Mouse (Mus musculus): ENCODE measurements around the gene Trim10. TPM values are rescaled to one million over a fixed set of nuclear protein-coding genes. Genes with fewer than 3 reads are reported as not detected.
"Not testable (repeated sequence)": the region's sequence is repeated elsewhere in the genome, so short reads cannot be mapped to it uniquely, and the experiment has no call there.

The Trim10 gene
- polyA plus RNA-seq, 1 experiment from 2014 or later: 295 TPM

DNA sequence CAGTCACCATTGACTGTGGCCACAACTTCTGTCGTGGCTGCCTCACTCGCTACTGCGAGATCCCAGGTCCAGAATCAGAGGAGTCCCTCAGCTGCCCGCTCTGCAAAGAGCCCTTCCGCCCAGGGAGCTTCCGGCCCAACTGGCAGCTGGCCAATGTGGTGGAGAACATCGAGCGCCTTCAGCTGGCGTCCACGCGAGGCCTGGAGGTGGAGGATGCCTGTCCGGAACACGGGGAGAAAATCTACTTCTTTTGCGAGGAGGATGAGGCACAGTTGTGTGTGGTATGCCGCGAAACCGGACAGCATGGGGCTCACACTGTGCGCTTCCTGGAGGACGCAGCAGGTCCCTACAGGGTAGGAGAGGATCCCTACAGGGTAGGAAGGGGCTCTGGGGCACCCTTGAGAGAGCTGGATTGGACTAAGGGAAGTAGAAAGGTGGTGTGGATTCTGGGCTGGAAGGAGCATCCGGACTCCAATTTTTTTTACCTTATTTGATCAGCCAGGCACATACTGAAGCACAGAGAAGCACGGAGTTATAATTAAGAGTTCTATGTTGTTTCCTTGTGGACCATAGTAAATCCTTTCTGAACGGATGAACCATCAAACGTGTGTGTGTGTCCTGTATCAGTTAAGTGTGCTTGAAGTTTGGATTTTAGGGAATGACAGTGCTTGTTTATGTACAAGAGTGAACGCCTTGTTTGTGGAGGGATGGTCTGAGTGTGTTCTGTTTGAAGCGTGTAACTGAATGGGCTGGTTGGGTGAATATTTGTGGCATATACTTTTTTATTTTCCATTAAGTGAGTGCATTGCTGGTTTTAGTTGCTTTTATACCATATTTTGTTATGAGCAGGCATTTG is 809 bp downstream of the Trim10 start:
- Histone ChIP-seq H3K36me3 (ENCODE audit: control insufficient read depth, insufficient read depth) (peaks cover 37% of the 10 kb centered on the region), H3K9me3 (replicated peaks; ENCODE audit: control insufficient read depth, low read length) (no peaks in the 10 kb centered on the region), H3K27ac (ENCODE audit: low read length) (peak overlapping the region; percentile 100), H3K4me2 (ENCODE audit: low read depth, low read length) (peak overlapping the region; percentile 77), H3K4me3 (ENCODE audit: low read depth, low read length) (peak overlapping the region; percentile 73), H3K9ac (ENCODE audit: low read depth, low read length) (peak overlapping the region; percentile 96), H3K27me3 (ENCODE audit: control insufficient read depth, insufficient read depth, low read depth, low read length) (peaks cover 22% of the 10 kb centered on the region), H3K4me1 (ENCODE audit: control insufficient read depth, low read depth, low read length) (peaks cover 53% of the 10 kb centered on the region)
- peak; percentile 17 for ATAC-seq (ENCODE audit: low read depth)
- 45% methylated on average over 25 of the region's 25 CpGs for WGBS (ENCODE audit: insufficient replicate concordance)

GRCm38 (mm10) chr17:36874636-36875035 is 5.3 kb downstream of the Trim10 start:
- H3K4me2 ChIP-seq (ENCODE audit: low read depth, low read length): peak overlapping the region; percentile 22
- H3K4me3 ChIP-seq (ENCODE audit: low read depth, low read length): peak overlapping the region; percentile 3
- H3K9me3 ChIP-seq (replicated peaks; ENCODE audit: control insufficient read depth, low read length): no peaks in the 10 kb centered on the region
- ATAC-seq (ENCODE audit: low read depth): no peak
- peaks cover 24% of the 10 kb centered on the region for H3K4me1 ChIP-seq (ENCODE audit: control insufficient read depth, low read depth, low read length)
- no peak overlapping the region for H3K27ac ChIP-seq (ENCODE audit: low read length)
- no peaks in the 10 kb centered on the region for H3K27me3 ChIP-seq (ENCODE audit: control insufficient read depth, insufficient read depth, low read depth, low read length)
- H3K36me3 ChIP-seq (ENCODE audit: control insufficient read depth, insufficient read depth): peaks cover 69% of the 10 kb centered on the region
- 57% methylated on average over 4 of the region's 4 CpGs for WGBS (ENCODE audit: insufficient replicate concordance)
- H3K9ac ChIP-seq (ENCODE audit: low read depth, low read length): no peak overlapping the region

DNA sequence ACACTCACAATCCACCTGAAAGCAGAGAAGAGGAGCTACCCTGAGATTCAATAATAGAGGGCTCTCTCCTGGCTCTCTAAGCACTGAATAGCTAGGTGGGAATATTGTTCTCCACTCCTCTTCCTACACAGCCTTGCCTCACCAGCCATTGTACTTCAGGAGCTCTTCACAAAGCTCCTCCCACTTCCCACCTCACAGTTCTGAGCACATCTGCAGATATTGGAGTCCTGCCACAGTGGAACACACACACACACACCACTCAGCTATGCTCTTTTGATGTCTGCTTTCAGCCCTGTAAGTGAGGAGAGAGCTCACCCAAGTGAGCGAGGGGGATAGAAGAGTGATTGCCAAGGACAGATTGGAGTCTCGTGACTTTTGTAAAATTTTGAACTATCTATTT is 14.0 kb downstream of the Trim10 start:
- Histone ChIP-seq H3K9me3 (replicated peaks; ENCODE audit: control insufficient read depth, low read length) (no peaks in the 10 kb centered on the region), H3K4me3 (ENCODE audit: low read depth, low read length) (no peak overlapping the region), H3K27me3 (ENCODE audit: control insufficient read depth, insufficient read depth, low read depth, low read length) (no peaks in the 10 kb centered on the region), H3K4me1 (ENCODE audit: control insufficient read depth, low read depth, low read length) (no peaks in the 10 kb centered on the region), H3K9ac (ENCODE audit: low read depth, low read length) (no peak overlapping the region), H3K36me3 (ENCODE audit: control insufficient read depth, insufficient read depth) (peaks cover 2% of the 10 kb centered on the region), H3K4me2 (ENCODE audit: low read depth, low read length) (no peak overlapping the region), H3K27ac (ENCODE audit: low read length) (no peak overlapping the region)
- ATAC-seq (ENCODE audit: low read depth): no peak
- WGBS (ENCODE audit: insufficient replicate concordance): 69% methylated on average over 2 of the region's 2 CpGs

DNA sequence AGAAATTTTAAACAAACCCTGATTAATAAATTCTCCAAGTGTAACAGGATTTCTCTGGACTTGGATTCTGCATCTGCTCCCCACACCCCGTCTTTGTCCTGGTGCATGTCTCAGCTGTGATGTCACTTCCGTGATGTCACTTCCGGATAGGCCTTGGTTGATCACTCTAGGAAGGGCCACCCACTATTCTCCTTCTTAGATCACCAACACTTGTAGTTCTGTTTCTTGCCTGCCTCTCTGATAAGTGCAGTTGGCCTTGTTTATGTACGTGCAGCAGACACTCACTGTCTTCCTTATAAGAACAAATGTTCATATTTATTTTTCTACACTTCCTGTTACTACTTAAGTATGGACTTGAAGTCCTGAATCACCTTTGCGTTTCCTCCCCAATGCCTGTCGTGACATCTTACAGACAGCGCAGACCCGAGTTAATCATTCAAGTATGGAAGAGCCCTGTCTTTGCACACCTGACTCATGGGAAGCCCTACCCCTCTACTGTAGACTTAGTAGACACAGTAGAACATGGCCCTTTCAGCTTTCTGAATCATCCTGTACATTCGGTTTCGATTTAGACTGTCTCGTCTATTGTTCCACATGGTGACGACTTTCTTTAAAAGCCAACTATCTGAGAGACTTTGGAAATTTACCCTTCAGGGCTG is 15.9 kb downstream of the Trim10 start:
- Histone ChIP-seq H3K36me3 (ENCODE audit: control insufficient read depth, insufficient read depth) (no peaks in the 10 kb centered on the region), H3K4me1 (ENCODE audit: control insufficient read depth, low read depth, low read length) (no peaks in the 10 kb centered on the region), H3K4me2 (ENCODE audit: low read depth, low read length) (no peak overlapping the region), H3K4me3 (ENCODE audit: low read depth, low read length) (no peak overlapping the region), H3K9me3 (replicated peaks; ENCODE audit: control insufficient read depth, low read length) (no peaks in the 10 kb centered on the region), H3K9ac (ENCODE audit: low read depth, low read length) (no peak overlapping the region), H3K27me3 (ENCODE audit: control insufficient read depth, insufficient read depth, low read depth, low read length) (peaks cover 2% of the 10 kb centered on the region), H3K27ac (ENCODE audit: low read length) (no peak overlapping the region)
- 76% methylated on average over 12 of the region's 12 CpGs for WGBS (ENCODE audit: insufficient replicate concordance)
- ATAC-seq (ENCODE audit: low read depth): no peak

DNA sequence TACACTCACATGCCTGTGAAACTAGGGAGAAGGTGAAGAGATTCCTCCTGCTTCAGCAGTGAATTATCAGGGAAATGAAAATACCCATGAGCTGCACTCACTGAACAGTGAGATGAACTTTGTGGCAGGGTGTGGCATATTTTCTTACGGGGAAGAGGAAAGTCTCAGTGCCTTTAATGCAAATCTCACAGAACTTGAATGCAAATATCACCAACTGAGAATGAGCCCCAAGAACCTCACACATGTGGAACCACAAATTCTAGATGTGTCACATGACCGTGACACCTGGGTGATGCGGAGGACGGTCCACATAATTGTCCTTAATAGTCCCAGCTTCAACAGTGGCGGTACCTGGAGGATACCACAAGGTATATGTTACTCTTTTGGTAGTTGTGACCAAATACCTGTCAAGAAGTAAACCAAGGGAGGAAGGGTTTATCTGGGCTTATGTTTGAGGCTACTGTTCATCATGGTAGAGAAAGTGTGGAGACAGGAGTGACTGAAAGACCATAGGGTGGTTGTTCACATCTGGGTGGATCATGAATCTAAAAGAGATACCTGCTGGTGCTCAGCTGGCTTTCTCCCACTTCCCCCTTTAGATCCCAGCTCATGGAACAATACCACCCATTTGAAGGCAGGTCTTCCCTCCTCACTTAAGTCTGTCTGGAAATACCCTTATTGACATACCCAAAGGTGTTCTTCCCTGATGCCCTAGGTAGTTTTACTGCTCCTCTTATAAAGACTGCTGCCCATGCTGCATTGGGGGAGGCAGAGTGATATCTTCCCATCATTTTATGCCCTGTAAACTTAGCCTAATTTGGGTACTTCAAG is 20.9 kb downstream of the Trim10 start, which contains the start of gene Trim40:
TSS of gene Trim40 (minus strand) at position 51 of the 831 bp plus-strand sequence.
- ATAC-seq (ENCODE audit: low read depth): no peak
- Histone ChIP-seq H3K4me3 (ENCODE audit: low read depth, low read length) (no peak within 1 kb of the TSS), H3K27me3 (ENCODE audit: control insufficient read depth, insufficient read depth, low read depth, low read length) (peaks cover 2% of the 10 kb centered on the region), H3K4me1 (ENCODE audit: control insufficient read depth, low read depth, low read length) (no peaks in the 10 kb centered on the region), H3K27ac (ENCODE audit: low read length) (no peak within 1 kb of the TSS), H3K36me3 (ENCODE audit: control insufficient read depth, insufficient read depth) (no peaks in the 10 kb centered on the region), H3K9me3 (replicated peaks; ENCODE audit: control insufficient read depth, low read length) (no peaks in the 10 kb centered on the region), H3K4me2 (ENCODE audit: low read depth, low read length) (no peak within 1 kb of the TSS), H3K9ac (ENCODE audit: low read depth, low read length) (no peak within 1 kb of the TSS)
- WGBS (ENCODE audit: insufficient replicate concordance): 63% methylated on average over 5 of the region's 5 CpGs

GRCm38 (mm10) chr17:36891496-36891895 is 22.1 kb downstream of the Trim10 start:
- ATAC-seq (ENCODE audit: low read depth); H3K27me3 ChIP-seq (ENCODE audit: control insufficient read depth, insufficient read depth, low read depth, low read length); H3K9me3 ChIP-seq (replicated peaks; ENCODE audit: control insufficient read depth, low read length); H3K9ac ChIP-seq (ENCODE audit: low read depth, low read length); H3K36me3 ChIP-seq (ENCODE audit: control insufficient read depth, insufficient read depth); H3K27ac ChIP-seq (ENCODE audit: low read length); H3K4me2 ChIP-seq (ENCODE audit: low read depth, low read length); H3K4me1 ChIP-seq (ENCODE audit: control insufficient read depth, low read depth, low read length); H3K4me3 ChIP-seq (ENCODE audit: low read depth, low read length): not testable (repeated sequence)
- 72% methylated on average over 1 of the region's 1 CpGs for WGBS (ENCODE audit: insufficient replicate concordance)

GRCm38 (mm10) chr17:36892362-36892761 is 23.0 kb downstream of the Trim10 start:
- H3K9ac ChIP-seq (ENCODE audit: low read depth, low read length): no peak overlapping the region
- H3K27me3 ChIP-seq (ENCODE audit: control insufficient read depth, insufficient read depth, low read depth, low read length): peaks cover 2% of the 10 kb centered on the region
- H3K36me3 ChIP-seq (ENCODE audit: control insufficient read depth, insufficient read depth): no peaks in the 10 kb centered on the region
- H3K4me1 ChIP-seq (ENCODE audit: control insufficient read depth, low read depth, low read length): no peaks in the 10 kb centered on the region
- no peak overlapping the region for H3K27ac ChIP-seq (ENCODE audit: low read length)
- ATAC-seq (ENCODE audit: low read depth): no peak
- WGBS (ENCODE audit: insufficient replicate concordance): 4% methylated on average over 2 of the region's 2 CpGs
- H3K9me3 ChIP-seq (replicated peaks; ENCODE audit: control insufficient read depth, low read length): no peaks in the 10 kb centered on the region
- H3K4me2 ChIP-seq (ENCODE audit: low read depth, low read length): no peak overlapping the region
- no peak overlapping the region for H3K4me3 ChIP-seq (ENCODE audit: low read depth, low read length)

DNA sequence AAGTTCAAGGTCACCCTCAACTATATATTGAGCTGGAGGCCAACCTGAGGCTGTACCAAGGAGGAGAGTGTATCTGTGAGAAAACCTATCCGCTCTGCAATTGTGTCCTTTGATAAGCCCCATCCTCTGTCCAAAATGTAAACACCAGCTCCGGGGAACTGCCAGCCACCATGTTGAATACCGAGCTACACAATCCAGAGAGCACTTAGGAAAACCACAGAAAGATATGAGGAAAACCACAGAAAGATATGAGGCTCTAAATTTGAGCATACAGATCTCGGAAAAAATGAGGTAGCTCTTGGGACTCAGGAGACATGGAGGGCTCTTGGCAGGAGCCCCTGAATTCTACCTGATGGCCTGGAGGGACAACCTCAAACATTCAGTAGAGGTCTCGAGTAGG is 24.0 kb downstream of the Trim10 start:
- no peak overlapping the region for H3K4me2 ChIP-seq (ENCODE audit: low read depth, low read length)
- H3K36me3 ChIP-seq (ENCODE audit: control insufficient read depth, insufficient read depth): no peaks in the 10 kb centered on the region
- H3K9me3 ChIP-seq (replicated peaks; ENCODE audit: control insufficient read depth, low read length): no peaks in the 10 kb centered on the region
- H3K4me1 ChIP-seq (ENCODE audit: control insufficient read depth, low read depth, low read length): no peaks in the 10 kb centered on the region
- ATAC-seq (ENCODE audit: low read depth): no peak
- WGBS (ENCODE audit: insufficient replicate concordance): 14% methylated on average over 5 of the region's 5 CpGs
- no peak overlapping the region for H3K9ac ChIP-seq (ENCODE audit: low read depth, low read length)
- H3K27ac ChIP-seq (ENCODE audit: low read length): no peak overlapping the region
- no peak overlapping the region for H3K4me3 ChIP-seq (ENCODE audit: low read depth, low read length)
- H3K27me3 ChIP-seq (ENCODE audit: control insufficient read depth, insufficient read depth, low read depth, low read length): peaks cover 2% of the 10 kb centered on the region

All from liver, embryonic 16.5 days (tissue).